Mouse (Mus musculus): ENCODE measurements around the gene Zfp108.

Gene Zfp108

DNA sequence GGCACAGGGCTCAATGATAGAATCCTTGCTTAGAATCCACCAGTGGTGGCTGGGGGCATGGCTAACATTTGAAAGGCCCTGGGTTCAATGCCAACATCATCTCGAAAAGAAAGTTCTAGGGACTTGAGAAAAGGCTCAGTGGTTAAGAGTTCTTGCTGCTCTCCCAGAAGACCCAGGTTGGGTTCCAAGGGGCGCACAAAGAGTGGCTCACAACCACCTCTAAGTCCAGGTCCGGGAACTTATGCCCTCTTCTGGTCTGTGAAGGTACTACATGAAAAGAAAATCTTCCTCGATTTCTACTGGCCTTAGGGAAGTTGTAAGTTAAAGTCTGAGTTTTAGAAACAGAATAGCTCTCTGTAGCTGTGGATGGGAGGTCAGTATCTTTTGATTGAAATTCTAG, 31.5 kb downstream of the Zfp108 start:
- peak; percentile 23 for DNase-seq (ENCODE audit: low spot score)

DNA sequence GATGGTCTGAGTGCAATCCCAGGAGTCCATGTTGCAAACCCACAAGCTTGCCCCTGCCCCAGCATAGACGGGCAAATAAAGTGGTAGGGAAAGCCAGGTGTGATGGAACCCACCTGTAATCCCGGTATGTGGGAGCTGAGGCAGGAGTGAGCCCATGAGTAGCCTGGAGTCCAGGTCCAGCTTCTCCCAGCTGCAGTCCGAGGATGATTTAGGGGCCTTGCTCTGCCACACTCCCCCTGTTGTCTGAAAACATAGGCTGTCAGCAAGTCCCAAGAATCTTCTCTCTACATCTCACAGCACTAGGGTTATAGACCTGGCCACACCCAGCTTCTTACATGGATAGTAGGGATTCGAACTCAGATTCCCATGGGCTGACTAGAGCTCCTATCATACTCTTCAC, 32.3 kb downstream of the Zfp108 start:
- DNase-seq (ENCODE audit: low spot score): no peak

DNA sequence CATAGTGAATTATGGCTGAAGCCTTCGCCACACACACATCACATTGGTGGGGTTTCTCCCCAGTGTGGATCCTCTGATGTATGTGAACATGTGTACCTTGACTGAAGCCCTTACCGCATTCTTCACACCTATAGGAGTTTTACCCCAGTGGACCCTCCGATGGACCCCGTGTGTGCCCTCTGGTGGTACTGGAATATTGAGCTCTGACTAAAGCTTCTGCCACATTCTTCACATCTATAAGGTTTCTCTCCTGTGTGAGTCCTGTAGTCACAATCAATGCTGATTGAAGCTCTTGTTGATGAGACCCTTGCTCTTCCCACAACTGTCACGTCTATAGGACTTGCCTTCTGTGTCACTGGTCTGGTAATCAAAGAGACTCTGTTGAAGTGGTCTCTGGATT, 33.1 kb downstream of the Zfp108 start:
- no peak for DNase-seq (ENCODE audit: low spot score)

DNA sequence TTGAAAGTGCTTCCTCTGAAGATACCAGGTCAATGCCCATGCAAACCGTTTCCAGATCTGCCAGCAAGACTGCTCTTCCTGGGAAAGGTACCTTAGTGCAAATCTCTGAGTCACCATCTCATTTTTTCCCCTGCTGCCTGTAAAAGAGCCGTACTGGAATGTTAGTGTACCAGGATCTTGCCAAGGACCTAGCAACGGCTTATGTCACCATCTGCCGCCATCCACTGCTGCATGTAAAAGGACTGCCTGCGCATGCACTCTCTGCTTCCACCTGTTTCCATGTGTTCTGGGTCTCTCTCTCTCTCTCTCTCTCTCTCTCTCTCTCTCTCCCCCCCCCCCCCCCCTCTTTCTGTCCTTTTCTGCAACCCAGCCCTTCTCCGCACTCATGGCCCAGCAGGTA, 33.9 kb downstream of the Zfp108 start:
- no peak for DNase-seq (ENCODE audit: low spot score)

DNA sequence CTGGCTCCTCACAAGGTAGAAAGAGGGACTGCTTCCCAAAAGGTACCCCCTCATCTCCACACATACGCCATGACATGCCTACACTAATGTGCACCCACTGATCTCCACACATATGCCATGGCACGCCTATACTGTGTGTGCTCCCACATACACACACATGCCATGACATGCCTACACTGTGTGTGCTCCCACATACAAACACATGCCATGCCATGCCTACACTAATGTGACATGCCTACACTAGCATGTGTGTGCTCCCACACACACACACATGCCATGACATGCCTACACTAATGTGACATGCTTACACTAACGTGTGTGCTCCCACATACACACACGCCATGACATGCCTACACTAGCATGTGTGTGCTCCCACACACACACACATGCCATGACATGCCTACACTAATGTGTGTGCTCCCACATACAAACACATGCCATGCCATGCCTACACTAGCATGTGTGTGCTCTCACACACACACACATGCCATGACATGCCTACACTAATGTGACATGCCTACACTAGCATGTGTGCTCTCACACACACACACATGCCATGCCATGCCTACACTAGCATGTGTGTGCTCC, 35.6 kb downstream of the Zfp108 start:
- no peak for DNase-seq (ENCODE audit: low spot score)

DNA sequence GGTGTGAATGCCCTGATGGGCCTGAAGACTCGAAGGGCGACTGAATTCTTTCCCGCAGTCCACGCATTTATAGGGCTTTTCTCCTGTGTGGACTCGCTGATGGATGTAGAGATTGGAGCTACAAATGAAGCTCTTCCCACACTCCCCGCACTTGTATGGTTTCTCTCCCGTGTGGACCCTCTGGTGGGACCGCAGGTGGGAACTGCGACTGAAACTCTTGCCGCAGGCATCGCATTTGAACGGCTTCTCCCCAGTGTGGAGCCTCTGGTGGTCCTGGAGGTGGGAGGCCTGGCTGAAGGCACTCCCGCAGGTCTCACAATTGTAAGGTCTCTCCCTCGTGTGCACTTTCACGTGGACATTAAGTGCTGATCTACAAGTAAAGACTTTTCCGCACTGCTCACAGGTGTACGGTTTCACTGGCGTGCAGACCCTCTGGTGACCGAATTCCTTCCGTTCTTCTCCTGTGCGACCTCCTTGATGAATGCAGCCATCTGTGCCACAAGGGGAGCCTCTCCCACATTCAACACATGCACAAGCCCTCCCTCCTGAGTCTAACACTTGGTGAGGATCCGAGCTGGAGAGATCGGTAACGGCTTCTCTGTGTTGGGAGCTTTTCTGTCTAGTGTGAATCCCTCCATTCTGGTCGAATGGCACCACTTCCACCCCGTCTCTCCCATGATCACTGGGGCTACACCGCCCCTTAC, 36.9 kb downstream of the Zfp108 start:
- DNase-seq (ENCODE audit: low spot score): no peak

DNA sequence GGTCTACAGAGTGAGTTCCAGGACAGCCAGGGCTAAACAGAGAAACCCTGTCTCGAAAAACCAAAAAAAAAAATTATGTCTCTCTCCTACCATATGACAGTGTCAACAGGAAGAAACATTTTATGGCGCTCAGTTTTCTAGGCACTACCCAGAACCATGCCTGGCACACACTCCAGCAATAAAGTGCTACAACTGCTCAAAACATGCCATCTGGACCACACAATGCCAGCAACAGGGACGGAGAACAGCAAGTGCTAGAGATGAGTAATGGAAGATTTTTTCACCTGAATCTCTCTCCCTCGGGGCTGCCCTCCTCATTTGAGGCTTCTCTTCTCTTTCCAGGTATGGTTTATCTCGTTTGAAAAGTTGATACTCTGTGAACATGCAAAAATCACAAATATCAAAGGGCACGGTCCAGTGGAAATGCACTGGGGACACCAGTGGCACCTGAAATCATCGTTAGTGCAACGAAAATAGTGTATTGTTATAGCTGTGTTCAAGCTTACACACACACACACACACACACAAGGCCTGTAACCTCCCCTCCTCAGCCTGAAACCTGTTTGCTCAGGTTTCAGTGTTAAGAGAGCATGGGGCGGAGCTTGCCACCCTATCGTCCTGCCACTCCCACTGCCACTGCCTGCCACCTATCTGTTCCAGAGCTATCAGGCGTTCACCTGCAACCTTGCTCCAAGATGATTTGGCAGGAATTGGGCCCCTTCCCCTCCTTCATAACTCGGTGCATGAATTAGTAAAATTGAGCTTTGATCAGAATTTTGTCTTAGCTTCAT, 38.7 kb downstream of the Zfp108 start:
- no peak for DNase-seq (ENCODE audit: low spot score)

DNA sequence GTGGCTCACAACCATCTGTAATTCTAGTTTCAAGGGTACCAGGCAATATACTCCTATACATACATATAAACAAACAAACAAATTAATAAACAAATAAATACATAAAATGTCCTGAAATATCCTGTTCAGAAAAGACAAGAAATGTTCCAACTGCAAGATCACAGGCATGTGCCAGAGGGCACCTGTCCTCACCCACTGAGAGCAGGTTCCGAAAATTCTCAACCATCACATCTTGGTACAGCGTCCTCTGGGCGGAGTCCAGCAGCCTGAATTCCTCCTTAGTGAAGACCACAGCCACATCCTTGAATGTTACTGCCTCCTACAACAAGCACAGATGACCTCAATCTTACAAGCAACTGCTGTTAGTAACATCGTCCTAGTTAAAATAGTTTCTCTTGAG, 40.2 kb downstream of the Zfp108 start:
- no peak for DNase-seq (ENCODE audit: low spot score)

DNA sequence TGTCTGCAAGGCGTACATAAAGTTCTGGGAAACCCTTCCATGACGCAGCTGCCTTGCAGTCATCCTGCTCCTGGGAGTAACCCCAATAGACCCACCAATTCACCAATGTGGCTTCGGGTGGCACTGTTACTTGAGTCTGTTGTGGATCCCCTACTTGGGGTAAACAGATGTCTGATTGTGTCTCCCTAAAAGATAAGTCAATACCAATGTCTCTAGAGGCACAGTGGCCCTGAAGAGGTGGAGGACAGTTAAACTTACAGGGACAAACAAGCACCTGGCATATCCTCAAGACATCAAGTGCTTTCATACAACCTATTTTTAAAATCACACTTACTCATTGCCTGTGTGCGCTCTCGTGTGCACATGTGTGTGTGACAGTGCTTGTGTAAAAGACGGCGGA, 40.8 kb downstream of the Zfp108 start:
- no peak for DNase-seq (ENCODE audit: low spot score)

DNA sequence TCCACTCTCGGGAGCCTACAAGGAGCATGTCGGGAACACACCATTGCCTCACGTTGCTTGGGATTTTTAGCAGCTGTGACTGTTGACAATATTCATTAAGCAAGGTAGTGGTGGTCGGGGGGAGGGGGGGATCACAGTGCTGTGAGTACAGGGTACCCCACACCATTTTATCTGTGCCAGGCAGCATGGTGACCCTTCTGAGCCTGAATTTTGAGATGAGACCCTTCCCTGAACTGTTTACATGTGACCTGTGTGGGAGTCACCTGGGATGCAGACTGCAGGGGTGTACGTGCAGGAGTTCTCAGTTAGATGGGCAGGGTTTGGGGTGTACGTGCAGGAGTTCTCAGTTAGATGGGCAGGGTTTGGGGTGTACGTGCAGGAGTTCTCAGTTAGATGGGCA, 41.8 kb downstream of the Zfp108 start:
- DNase-seq (ENCODE audit: low spot score): no peak

DNA sequence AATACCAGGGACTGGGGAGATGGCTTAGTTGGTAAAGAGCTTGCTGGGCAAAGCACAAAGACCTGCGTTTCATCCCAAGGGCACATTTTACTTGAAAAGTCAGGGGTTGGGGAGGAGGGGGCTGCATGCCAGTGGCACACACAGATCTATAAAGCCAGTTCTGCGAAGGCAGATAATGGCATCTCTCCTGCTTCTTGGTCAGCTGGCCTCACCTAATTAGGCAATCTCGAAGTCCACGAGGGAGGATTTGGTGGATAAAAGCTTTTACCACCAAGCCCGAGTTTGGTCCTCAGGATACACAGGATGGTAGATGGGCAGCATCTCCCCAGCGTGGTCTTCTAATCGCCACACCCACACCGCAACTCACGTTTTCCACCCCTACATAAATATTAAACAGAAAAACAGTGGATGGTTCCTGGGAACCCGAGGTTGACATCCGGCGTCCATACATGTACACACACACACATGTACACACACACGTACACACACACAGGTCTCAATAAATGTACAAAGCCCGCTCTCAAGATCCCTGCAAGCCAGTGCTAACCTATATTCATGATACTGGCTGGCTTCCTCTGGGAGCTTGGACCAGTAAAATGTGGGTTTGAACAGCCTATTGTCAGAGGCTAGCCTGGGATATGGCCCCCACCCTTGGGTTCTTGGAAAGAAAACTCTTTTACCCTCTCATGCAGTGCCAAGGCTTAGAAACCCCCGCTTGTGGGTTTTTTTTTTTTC, 42.9 kb downstream of the Zfp108 start:
- DNase-seq (ENCODE audit: low spot score): no peak

DNA sequence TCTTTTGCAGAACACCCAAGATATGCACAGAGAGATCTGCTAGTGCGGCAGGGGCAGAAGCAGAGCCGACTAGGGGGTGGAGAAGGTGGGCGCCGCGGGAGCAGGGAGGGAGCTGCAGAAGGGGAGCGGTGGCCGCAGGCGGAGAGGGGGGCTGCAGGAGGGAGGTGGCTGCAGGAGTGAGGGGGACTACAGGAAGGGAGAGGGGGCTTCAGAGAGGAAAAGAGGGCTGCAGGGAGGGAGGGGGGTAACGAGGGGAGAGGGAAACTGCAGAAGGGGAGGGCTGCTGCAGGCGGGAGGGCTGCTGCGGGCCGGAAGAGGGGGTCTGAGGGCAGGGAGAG, 44.0 kb downstream of the Zfp108 start:
- no peak for DNase-seq (ENCODE audit: low spot score)

DNA sequence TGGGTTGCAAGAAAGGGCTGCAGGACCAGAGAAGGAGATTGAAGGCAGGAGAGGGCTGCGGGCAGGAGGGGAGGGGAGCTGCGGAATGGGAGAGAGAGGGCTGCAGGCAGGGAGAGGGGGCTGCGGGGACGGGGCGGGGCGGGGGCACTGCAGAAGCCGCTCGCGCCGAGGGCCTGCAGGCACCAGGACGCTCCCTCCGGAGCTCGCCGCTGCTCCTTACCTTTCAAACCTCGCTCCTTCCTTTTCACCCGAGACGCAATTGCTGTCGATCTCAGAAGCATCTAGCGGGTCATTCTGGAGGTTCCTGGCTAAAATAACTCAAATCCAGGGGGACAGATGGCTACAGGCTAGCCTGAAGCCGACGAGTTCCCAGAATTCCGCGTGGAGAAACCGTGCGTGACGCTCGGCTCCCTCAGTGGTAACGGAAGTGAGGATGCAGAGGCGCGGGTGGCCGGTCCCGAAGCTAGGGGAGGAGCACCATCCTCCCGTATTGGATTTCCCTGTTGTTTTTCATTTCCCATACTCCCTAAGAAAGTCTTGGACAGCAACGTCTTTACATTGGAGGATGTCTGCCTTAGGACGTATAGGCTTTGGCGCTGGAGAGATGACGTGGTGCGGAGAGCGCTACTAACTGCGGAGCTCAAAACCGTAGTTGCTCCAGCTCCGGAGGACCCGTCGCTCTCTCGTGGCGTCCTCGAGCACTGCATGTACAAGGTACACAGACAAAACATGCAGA, 44.5 kb downstream of the Zfp108 start:
- DNase-seq (ENCODE audit: low spot score): peak; percentile 86

DNA sequence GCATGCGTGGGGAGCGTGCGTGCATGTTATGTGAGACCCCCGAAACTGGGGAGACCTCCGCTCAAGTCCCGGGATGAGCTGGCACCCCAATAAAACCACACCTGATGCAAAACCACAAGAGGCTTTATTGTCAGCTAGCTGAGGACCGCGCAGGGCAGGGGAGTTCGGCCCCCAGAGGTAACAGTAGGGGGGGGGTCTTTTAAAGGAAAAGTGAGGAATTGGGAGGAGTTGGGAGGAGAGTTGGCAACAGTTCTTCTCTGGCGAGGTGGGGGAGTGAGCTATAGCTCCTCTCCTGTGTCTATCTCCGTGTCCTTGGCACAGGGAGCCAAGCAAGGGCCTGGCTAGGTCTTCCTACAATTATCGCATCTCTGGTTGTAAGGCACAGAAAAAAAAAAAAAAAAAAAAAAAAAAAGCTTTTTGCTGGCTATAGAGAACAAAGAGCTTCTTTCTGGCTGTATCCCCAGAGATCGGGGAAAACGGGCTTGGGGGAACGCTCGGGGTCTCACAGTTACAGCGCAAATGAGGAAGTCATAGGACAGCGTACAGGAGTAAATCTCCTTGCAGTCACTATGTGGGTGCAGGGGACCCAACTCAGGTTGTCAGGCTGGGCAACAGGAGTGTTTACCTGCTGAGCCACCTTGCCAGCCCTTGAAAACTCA, 45.4 kb downstream of the Zfp108 start:
- DNase-seq (ENCODE audit: low spot score): peak; percentile 29

DNA sequence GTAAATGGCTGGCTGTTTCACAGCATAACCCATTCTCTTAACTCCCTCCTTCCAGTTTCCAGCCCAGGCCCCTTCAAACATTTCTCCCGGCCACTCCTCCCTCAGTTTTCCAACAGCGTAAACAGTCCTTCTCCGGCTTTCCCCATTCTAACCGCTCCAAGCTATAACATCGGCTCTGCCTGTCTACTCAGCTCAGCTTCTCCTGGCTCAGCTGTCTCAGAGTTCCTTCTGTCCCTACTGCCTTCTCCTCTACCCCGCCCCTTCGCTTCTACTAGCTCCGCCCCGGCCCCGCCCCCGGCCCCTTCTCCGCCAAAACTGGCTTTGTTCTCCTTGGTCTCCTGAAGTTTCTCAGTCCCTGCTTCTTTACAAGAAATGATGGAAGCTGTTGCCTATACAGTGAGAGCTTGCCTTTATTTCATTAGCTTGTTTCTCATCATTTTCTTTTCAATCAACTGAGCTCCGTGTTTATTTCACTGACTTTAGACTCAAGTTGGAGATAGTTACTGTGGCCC, 46.2 kb downstream of the Zfp108 start, which contains the start of gene Zfp61:
Gene Zfp61, minus strand, starts transcription at position 462 of the 512 bp plus-strand sequence.
- DNase-seq (ENCODE audit: low spot score): peak; percentile 84

Data from retina, embryonic 14.5 days (tissue).